Mouse (Mus musculus): ENCODE data around the gene Adamts8. TPM values are rescaled to one million over a fixed set of nuclear protein-coding genes. Genes with fewer than 3 reads are reported as not detected.

The Adamts8 gene
- polyA plus RNA-seq, 1 experiment from 2014 or later = 6.3 TPM

DNA sequence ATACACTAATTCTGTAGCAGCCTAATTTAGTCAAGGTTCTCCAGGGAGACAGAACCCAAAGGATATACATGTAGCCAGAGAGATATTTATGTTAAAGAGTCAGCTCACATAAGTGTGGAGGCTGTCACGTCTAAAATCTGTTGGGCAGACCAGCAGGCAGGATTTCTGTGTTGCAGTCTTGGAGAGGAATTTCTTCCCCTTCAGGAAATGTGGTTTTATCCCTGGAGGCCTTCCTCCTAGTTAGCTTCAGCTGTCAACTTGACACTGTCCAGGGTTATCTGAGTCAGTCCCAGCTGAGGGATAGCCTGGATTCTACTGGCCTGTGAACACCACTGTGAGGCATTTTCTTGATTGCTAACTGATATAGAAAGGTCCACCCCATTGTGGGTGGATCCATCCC, 69.2 kb downstream of the Adamts8 start:
- Histone ChIP-seq H3K27me3 (ENCODE audit: control insufficient read depth, insufficient read depth, low read length) (no peaks in the 10 kb centered on the region), H3K4me2 (ENCODE audit: low read depth, low read length) (no peak overlapping the region), H3K27ac (ENCODE audit: low read length) (0 out of 2 replicates have a peak overlapping the region, but pooled peaks have one; percentile 36), H3K4me3 (replicated peaks; ENCODE audit: low read length) (no peak overlapping the region), H3K4me1 (ENCODE audit: control insufficient read depth, insufficient read depth, low read length) (no peaks in the 10 kb centered on the region), H3K9me3 (replicated peaks; ENCODE audit: control insufficient read depth, low read length) (no peaks in the 10 kb centered on the region), H3K9ac (ENCODE audit: low read length) (no peak overlapping the region), H3K36me3 (ENCODE audit: control insufficient read depth, insufficient read depth, low read length) (no peaks in the 10 kb centered on the region)
- peak; percentile 80 for ATAC-seq (ENCODE audit: insufficient read depth, low FRiP score)
- WGBS = 34% methylated on average over 1 of the region's 1 CpGs

DNA sequence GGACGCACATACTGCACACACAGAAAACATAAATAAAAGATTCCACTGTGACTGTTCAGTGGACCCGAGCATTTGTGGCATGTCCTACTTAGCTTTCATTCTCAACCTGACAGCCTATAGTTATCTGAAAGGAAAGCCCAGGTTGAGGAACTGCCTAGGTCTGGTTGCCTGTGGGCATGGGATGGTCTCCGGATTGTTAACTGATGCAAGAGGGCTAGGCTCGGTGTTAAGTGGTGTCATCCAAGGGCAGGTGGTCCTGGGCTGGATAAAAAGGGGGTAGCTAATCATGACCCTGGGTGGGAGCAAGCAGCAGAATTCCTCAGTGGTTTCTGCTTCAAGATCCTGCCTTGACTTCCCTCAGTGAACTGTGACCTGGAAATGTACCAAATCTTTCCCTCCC, 70.3 kb downstream of the Adamts8 start:
- H3K27ac ChIP-seq (ENCODE audit: low read length) = no peak overlapping the region
- no peaks in the 10 kb centered on the region for H3K4me1 ChIP-seq (ENCODE audit: control insufficient read depth, insufficient read depth, low read length)
- no peak overlapping the region for H3K4me2 ChIP-seq (ENCODE audit: low read depth, low read length)
- no peaks in the 10 kb centered on the region for H3K36me3 ChIP-seq (ENCODE audit: control insufficient read depth, insufficient read depth, low read length)
- no peak for ATAC-seq (ENCODE audit: insufficient read depth, low FRiP score)
- WGBS = 80% methylated on average over 4 of the region's 4 CpGs
- no peak overlapping the region for H3K4me3 ChIP-seq (replicated peaks; ENCODE audit: low read length)
- no peak overlapping the region for H3K9ac ChIP-seq (ENCODE audit: low read length)
- H3K27me3 ChIP-seq (ENCODE audit: control insufficient read depth, insufficient read depth, low read length) = no peaks in the 10 kb centered on the region
- H3K9me3 ChIP-seq (replicated peaks; ENCODE audit: control insufficient read depth, low read length) = no peaks in the 10 kb centered on the region

DNA sequence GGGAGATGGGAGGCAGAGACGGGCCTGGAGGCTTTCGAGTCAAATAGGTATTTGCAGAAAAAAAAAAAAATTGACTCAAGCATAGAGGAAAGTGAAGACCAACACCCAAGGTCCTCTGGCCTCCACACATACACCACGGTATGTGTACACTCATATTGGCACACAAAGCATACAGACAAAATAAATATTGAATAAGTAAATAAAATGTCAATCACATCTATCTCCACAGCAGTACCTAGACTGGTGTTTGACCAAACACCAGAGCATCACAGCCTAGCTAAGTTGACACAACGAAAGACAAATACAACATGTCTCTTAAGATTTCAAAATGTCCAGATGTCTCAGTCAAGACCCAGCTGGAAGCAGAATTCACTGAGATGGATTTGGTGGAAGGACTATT, 71.1 kb downstream of the Adamts8 start:
- no peak for ATAC-seq (ENCODE audit: insufficient read depth, low FRiP score)
- no peak overlapping the region for H3K4me3 ChIP-seq (replicated peaks; ENCODE audit: low read length)
- no peak overlapping the region for H3K27ac ChIP-seq (ENCODE audit: low read length)
- H3K9ac ChIP-seq (ENCODE audit: low read length) = no peak overlapping the region
- H3K27me3 ChIP-seq (ENCODE audit: control insufficient read depth, insufficient read depth, low read length) = no peaks in the 10 kb centered on the region
- H3K4me1 ChIP-seq (ENCODE audit: control insufficient read depth, insufficient read depth, low read length) = no peaks in the 10 kb centered on the region
- no peak overlapping the region for H3K4me2 ChIP-seq (ENCODE audit: low read depth, low read length)
- 55% methylated on average over 4 of the region's 4 CpGs for WGBS
- no peaks in the 10 kb centered on the region for H3K9me3 ChIP-seq (replicated peaks; ENCODE audit: control insufficient read depth, low read length)
- no peaks in the 10 kb centered on the region for H3K36me3 ChIP-seq (ENCODE audit: control insufficient read depth, insufficient read depth, low read length)

Other genes starting within 250 kb of the Adamts8 start
- 9.1 and 10.2 TPM in 2 replicates for gene Adamts15, start 20.1 kb upstream of the Adamts8 start, polyA plus RNA-seq (2015; fragmentation: Nextera tagmentation; extraction: Ambion mirVana)
- gene Zbtb44, start 88.1 kb downstream of the Adamts8 start, polyA plus RNA-seq (2015; fragmentation: Nextera tagmentation; extraction: Ambion mirVana) = 4.8 and 5.8 TPM in 2 replicates
- 77.9 and 96.3 TPM in 2 replicates for gene St14, start 189.3 kb downstream of the Adamts8 start, polyA plus RNA-seq (2015; fragmentation: Nextera tagmentation; extraction: Ambion mirVana)